Mouse (Mus musculus) heart, adult 18-20 months (tissue): ENCODE results near the gene Gm20431. TPM values are rescaled to one million over a fixed set of nuclear protein-coding genes. Genes with fewer than 3 reads are reported as not detected.

Experiments used
- DNase-seq, 2 experiments: peaks; one replicate each; pipeline ENCODE4 v3.0.0; 2021 to 2022; ENCODE audit warnings: mixed read lengths in 1 of 2
- microRNA-seq, 2 experiments: library from miRNA; unstranded; fragments of <30 nt; microRNA quantifications; one replicate each; pipeline ENCODE4 v1.2.0; 2022
- total RNA-seq, 2 experiments: library from RNA; stranded (reverse); gene quantifications; 2 replicates each; pipeline ENCODE4 v1.2.3; 2021

Gm20431 gene
- total RNA-seq, 2 experiments from 2014 or later: 9.3 to 17.0 TPM

DNA sequence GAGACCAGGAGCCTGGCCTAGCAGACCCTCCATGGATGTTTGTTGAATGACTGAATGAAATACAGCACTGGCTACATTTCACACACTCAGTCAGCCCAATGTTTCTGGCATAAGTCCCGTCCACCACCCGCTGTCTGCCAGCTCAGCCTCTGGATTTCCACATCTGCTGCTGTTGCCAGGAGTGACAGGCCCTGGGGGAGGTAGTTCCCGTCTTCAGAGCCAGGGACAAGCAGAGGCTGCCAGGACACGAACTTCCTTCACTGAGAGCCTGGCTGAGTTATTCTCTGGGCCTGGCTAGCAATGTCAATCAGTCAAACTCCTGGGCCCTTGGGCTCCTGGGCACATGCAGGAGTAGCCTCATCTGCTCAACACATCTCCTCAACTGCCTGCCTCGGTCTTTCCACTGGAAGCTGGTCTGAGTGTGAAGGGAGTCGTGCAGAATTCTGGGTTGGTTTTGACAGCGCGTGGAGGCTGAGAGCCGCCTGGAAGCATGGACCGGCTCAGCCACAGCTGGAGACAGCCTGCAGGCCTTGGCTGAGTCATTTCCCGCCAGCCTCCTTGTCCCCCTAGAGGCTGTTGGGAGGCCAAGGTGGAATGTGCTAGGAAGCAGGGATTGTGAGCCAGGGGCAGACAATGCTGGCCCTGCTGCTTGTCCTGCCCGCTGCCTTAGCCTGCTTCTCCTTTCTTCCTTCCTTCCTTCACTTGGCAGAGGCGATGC lies 91.2 kb downstream of the Gm20431 start:
- peak; percentile 89 to 93 for DNase-seq

DNA sequence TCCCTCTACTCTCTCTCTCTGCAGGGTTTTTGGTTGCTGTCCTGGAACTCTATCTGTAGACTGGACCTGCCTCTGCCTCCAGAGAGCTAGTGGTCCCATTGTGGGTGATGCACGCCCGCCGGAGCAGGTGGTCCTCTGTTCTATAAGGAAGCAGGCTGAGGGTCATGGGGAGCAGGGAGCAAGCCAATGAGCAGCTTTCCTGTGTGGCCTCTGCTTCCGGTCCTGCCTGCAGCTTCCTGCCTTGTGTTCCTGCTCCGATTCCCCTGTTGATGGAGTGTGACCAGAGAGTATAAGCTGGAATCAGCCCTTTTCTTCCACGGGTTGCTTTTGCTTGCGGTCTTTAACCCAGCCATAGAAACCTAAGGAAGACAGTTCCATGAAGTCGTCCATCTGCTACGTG lies 93.2 kb downstream of the Gm20431 start:
- DNase-seq: no peak

DNA sequence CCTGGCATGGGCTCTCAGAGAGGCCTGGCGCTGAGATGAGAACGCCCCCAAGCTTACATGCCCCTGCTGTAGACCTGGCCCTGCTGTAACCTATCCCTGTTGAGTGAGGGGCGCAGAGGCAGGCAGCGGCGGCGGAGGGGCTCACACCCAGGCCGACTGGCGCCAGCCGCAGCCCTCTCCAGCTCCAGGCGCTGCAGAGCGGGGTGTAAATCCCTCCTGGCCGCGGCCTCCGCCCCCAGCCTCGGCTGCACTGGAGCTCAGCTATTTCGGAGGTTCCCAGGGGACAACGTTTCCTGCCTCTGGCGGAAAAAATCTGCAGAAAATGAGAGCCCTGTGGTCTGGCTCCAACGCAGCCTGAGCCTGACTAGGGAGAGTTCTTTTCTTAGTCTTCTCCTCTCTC lies 95.6 kb downstream of the Gm20431 start:
- DNase-seq: peak; percentile 83 to 91

DNA sequence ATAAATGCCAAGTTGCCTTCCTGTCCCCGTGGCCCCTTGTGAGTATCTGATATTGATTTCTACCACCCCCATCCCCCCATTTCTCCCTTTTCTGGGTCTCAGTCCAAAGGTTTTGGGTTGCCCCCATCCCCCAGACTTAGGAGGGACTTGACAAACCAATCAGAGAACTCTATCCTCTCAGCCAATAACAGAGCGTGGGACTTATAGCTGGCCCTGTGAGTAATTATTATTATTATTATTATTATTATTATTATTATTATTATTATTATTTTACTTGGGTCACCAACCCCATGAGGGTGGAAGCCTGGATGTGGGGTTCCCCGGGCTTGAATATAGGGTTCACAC lies 96.0 kb downstream of the Gm20431 start:
- no peak for DNase-seq

DNA sequence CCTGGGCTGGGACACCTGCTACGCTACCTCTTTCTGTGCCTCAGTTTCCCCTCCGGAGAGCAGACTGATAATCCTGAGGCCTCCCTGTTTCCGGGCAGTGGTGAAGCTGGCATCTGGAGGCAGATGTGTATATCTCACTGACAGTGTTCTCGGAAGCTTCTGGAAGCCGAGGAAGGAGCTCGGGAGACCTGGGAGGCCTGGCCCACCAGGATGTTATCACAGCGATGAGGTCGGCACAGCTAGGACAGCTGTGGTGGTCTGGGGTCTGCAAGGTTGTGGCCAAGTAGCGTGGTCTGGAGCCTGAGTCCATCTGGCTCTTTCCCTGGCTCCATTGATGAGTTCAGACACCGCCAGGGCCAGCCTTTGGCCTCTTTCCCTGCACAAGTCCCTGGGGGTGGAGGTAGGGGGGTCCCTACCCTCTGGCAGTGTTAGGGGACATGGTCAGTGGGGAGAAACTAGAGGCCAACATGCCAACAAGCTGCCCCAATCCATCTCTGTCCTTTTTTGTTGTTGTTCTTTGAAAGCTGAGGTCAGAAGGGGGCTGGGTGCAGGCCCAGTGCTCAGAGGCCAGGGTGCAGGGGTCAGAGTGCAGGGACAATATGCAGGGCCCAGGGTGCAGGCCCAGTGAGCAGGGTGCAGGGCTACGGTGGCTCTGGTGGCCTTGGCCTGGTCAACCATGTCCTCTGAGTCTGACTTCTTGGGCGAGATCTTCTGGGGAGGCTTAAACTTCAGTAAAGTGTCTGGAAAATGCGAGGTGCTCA lies 96.6 kb downstream of the Gm20431 start:
- no peak for DNase-seq

DNA sequence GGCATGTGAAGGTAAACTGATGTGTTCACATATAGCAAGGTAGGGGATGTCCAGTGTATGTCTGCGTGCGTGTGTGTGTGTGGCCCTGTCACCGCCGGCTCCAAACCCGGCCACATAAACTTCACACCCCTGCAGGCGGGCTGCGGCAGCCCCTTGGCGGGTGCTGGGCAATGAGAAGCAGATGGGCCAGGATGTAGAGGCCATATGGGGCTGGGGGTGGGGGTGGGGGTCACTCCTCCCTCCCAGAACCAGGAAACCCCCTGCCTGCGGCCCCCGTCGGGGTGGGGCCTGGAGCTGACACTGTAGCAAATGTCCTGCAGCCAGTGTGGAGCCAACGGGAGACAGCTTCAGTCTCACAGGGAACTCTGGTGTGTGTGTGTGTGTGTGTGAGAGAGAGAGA lies 97.6 kb downstream of the Gm20431 start:
- no peak for DNase-seq

DNA sequence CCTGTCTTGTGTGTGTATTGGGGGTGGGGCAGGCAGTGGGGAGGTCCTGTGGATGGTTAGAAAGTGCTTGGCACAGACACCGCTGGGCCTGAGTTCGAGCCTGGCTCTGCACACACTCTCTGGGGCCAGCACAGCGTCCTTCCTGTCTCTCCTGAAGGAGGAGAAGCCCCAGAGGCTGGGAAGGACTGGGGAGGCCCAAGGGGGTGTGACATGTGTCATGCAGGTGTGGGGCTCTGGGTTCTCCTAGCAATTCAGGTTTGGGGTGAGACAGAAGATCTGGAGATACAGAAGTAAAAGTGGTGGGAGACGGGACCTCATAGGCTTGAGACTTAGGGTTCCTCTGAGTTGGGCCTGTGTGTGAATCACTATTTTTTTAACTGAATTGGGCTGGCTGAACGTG lies 98.3 kb downstream of the Gm20431 start:
- DNase-seq: no peak

DNA sequence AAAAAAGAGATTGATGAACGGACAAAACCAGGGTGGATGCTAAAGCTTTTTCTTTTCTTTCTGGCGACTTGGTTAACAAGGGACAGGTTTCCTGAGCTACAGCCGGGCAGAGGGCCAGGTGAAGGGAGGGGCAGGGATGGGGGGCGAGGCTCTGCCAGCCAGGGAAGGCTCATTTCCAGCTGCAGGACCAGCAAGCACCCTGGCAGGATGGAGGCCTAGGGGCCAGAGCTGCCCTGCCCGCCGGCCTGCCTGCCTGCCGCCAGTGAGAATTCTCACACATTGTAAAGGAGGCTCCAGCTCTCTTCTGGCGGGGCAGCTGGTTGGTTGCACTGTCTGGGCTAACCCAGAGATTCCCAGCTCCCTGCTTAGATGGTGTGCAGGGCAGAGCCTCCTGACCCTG lies 99.2 kb downstream of the Gm20431 start:
- no peak for DNase-seq

DNA sequence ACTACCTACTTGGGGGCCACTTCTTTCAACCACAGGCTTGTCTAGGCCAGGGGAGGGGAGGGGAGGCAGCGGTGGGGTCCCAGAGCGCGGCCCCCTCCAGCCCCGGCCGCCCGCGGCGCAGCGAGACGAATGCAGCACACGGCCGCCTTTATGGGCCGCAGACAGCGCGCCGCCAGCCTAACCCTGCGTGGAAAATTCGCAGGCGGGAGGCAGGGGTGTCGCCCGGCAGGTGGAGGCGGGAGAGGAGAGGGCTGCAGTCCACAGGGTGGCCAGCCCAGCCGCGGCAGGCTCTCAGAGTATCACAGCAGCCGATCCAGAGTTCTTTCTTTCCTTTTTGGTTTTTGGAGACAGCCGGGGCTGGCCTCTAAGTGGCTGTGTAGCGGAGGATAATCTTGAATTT lies 101.9 kb downstream of the Gm20431 start:
- no peak for DNase-seq

Small RNA genes lying within 50 kb of the gene (microRNA-seq; reads per million reads assigned to microRNA genes)
- 0 reads per million in 2 experiments for gene Gm22355

Other genes starting within 250 kb of the Gm20431 start
- 10 to 100 TPM; 20.5 to 26.8 TPM for gene Slc9a8, start 239.8 kb downstream of the Gm20431 start, total RNA-seq
- gene Rnf114, start 168.9 kb downstream of the Gm20431 start, total RNA-seq: 10 to 100 TPM; 72.0 to 72.3 TPM
- gene Spata2, start 168.6 kb downstream of the Gm20431 start, total RNA-seq: 10 to 100 TPM; 13.1 to 16.4 TPM
- gene Snai1, start 123.3 kb downstream of the Gm20431 start, total RNA-seq: 1 to 10 TPM; 1.2 to 2.1 TPM
- gene Ube2v1, start 29.4 kb downstream of the Gm20431 start, total RNA-seq: 100 to 1,000 TPM; 119 to 126 TPM
- gene Cebpb, start 27.4 kb upstream of the Gm20431 start, total RNA-seq: 100 to 1,000 TPM; 127 to 160 TPM
- 10 to 100 TPM; 22.0 to 23.0 TPM for gene Tmem189, start 28.3 kb upstream of the Gm20431 start, total RNA-seq